Mouse (Mus musculus) liver, embryonic 12.5 days (tissue): Measurements from ENCODE around the gene Rab3a. TPM values are rescaled to one million over a fixed set of nuclear protein-coding genes. Genes with fewer than 3 reads are reported as not detected.

ENCODE experiments used
- ATAC-seq: fragments of 200-750 bp; cut with Nextera tagmentation; 2 replicates; pipeline ENCODE4 v1.8.0; 2017; ENCODE audit warnings: moderate number of reproducible peaks, mild to moderate bottlenecking, moderate library complexity
- H3K27ac ChIP-seq: fragments of 300-500 bp; sonication (generic); 2 replicates; pipeline ENCODE4 v1.5.1; 2016; ENCODE audit warnings: mild to moderate bottlenecking
- H3K27me3 ChIP-seq: fragments of 300-500 bp; sonication (generic); replicated peaks from 2 replicates; pipeline ENCODE4 v1.6.1; 2016; ENCODE audit warnings: mild to moderate bottlenecking, moderate library complexity
- H3K36me3 ChIP-seq: fragments of 300-500 bp; sonication (generic); 2 replicates; pipeline ENCODE4 v1.6.1; 2016; ENCODE audit warnings: mild to moderate bottlenecking, moderate library complexity
- H3K4me1 ChIP-seq: fragments of 300-500 bp; sonication (generic); 2 replicates; pipeline ENCODE4 v1.6.1; 2016
- H3K4me2 ChIP-seq: fragments of 300-500 bp; sonication (generic); 2 replicates; pipeline ENCODE4 v1.6.1; 2016; ENCODE audit warnings: mild to moderate bottlenecking, moderate library complexity
- H3K4me3 ChIP-seq: fragments of 300-500 bp; sonication (generic); 2 replicates; pipeline ENCODE4 v1.5.1; 2016; ENCODE audit warnings: mild to moderate bottlenecking, moderate library complexity
- H3K9ac ChIP-seq: fragments of 300-500 bp; sonication (generic); 2 replicates; pipeline ENCODE4 v1.6.1; 2016; ENCODE audit warnings: mild to moderate bottlenecking, moderate library complexity
- H3K9me3 ChIP-seq: fragments of 300-500 bp; sonication (generic); replicated peaks from 2 replicates; pipeline ENCODE4 v1.6.1; 2016; ENCODE audit warnings: mild to moderate bottlenecking, moderate library complexity
- WGBS: fragments of 180-500 bp; shearing (Covaris S2); methylation state at CpG from one replicate; pipeline ENCODE4 v1.1.7; 2016; ENCODE audit not compliant: insufficient replicate concordance; 5-methylcytosine and 5-hydroxymethylcytosine counted together
- polyA plus RNA-seq: library from polyadenylated mRNA; unstranded; fragments of >200 nt; fragmentation: Nextera tagmentation; extraction: Ambion mirVana; gene quantifications from 2 replicates; pipeline ENCODE4 v1.2.1, GENCODE M21; 2016

Rab3a gene
- polyA plus RNA-seq, 1 experiment from 2014 or later: 3.9 TPM

DNA sequence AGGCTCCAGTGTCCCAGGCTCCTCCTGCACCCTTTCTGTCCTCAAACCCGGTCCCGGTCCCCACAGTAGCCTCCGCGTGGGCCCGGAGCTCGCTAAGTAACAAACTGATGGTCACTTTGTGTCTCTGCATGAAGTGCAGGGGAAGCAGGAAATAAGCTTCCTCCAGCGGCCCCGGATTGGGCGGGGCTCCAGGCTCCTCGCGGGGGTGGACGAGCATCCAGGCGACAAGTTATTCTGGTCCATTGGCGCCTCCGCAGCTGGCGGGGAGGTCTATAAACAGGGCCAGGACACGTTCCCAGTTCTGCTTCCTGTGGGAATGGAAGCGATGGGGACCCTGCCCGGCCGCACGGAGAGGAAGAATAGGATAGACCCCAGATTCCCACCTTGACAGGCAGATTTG is 1.3 kb upstream of the Rab3a start:
- Histone ChIP-seq H3K4me3 (peak overlapping the region; percentile 35), H3K9ac (peak overlapping the region; percentile 47; the same call in 1 of the 2 replicates), H3K27ac (peak overlapping the region; percentile 79), H3K4me1 (peaks cover 46% of the 10 kb centered on the region), H3K4me2 (peak overlapping the region; percentile 97), H3K36me3 (peaks cover 20% of the 10 kb centered on the region), H3K27me3 (peaks cover 25% of the 10 kb centered on the region), H3K9me3 (no peaks in the 10 kb centered on the region)
- no peak for ATAC-seq
- 12% methylated on average over 21 of the region's 21 CpGs for WGBS

GRCm38 (mm10) chr8:70754871-70755660 is 587 bp downstream of the Rab3a start:
- Histone ChIP-seq H3K36me3 (peaks cover 29% of the 10 kb centered on the region), H3K27ac (peak overlapping the region; percentile 61), H3K27me3 (peaks cover 5% of the 10 kb centered on the region), H3K4me1 (peaks cover 65% of the 10 kb centered on the region), H3K4me2 (peak overlapping the region; percentile 97), H3K4me3 (peak overlapping the region; percentile 73), H3K9ac (peak overlapping the region; percentile 78), H3K9me3 (no peaks in the 10 kb centered on the region)
- 19% methylated on average over 50 of the region's 50 CpGs for WGBS
- peak; percentile 11; the same call in 1 of the 2 replicates for ATAC-seq

- Histone ChIP-seq H3K4me1 (peaks cover 70% of the 10 kb centered on the region), H3K36me3 (peaks cover 29% of the 10 kb centered on the region), H3K9me3 (no peaks in the 10 kb centered on the region), H3K9ac (peak overlapping the region; percentile 78; the same call in 1 of the 2 replicates), H3K27me3 (no peaks in the 10 kb centered on the region), H3K27ac (no peak overlapping the region), H3K4me3 (peak overlapping the region; percentile 73; the same call in 1 of the 2 replicates), H3K4me2 (peak overlapping the region; percentile 97)
- WGBS: 77% methylated on average over 24 of the region's 24 CpGs
- ATAC-seq: no peak
Measured at GRCm38 (mm10) chr8:70755661-70756475, 1.4 kb downstream of the Rab3a start.

DNA sequence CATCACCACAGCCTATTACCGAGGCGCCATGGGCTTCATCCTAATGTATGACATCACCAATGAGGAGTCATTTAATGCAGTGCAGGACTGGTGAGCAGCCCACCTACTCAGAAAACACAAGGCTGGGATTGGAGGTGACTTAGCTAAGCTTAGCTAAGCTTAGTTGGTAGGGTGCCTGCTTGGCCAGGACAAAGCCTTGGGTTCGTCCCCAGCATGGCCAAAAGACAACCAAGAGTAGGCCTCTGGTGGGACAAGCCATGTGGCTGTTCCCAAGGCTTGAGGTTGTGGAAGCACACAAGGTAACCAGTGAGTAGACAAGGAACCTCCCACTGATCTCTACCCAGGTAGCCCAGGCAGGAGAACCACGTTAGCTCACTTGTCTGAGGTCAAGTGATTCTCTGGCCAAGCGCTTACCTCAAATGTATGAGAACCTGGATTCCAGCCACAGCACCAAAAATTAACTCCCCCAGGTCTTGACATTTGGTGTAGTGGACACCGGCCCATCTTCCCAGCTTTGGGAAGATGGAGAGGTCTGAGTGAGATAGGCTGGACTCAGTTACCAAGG is 2.1 kb downstream of the Rab3a start:
- peaks cover 29% of the 10 kb centered on the region for H3K36me3 ChIP-seq
- peak overlapping the region; percentile 26; the same call in 1 of the 2 replicates for H3K27ac ChIP-seq
- H3K9ac ChIP-seq: no peak overlapping the region
- H3K4me1 ChIP-seq: peaks cover 76% of the 10 kb centered on the region
- H3K27me3 ChIP-seq: no peaks in the 10 kb centered on the region
- 85% methylated on average over 6 of the region's 6 CpGs for WGBS
- ATAC-seq: no peak
- no peak overlapping the region for H3K4me3 ChIP-seq
- H3K9me3 ChIP-seq: no peaks in the 10 kb centered on the region
- no peak overlapping the region for H3K4me2 ChIP-seq

DNA sequence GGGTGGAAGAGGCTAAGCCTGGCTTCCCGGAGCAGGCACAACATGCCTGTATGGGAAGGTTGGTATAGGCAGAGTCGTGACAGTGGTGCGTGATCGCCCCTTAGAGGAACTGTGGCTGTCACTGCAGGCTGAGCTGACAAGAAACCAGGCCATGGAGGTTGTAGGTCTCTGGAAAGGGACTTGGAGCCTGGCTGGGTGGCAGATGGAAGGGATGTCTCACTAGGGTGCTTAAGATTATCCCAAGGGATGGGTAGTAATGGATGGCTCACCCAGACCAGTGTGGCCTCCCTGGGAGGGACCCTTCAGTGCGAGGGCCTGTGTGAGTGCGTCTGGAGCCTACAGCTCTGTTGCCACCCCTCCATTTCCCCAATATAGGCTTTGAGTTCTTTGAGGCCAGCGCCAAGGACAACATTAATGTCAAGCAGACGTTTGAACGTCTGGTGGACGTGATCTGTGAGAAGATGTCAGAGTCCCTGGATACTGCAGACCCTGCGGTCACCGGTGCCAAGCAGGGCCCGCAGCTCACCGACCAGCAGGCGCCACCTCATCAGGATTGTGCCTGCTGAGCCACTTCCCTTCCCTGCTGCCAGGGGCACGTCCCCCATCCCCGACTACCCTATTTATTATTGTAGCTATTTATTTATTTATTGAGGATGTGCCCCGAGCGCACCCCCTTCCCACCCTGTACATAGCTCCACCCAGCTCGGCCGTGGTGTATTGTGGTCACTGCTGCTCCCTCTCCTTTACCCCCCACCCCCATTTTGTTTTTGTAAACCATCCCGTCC is 3.2 kb downstream of the Rab3a start:
- 72% methylated on average over 22 of the region's 22 CpGs for WGBS
- peaks cover 31% of the 10 kb centered on the region for H3K36me3 ChIP-seq
- H3K27me3 ChIP-seq: no peaks in the 10 kb centered on the region
- no peak overlapping the region for H3K27ac ChIP-seq
- H3K9me3 ChIP-seq: no peaks in the 10 kb centered on the region
- ATAC-seq: no peak
- H3K9ac ChIP-seq: no peak overlapping the region
- H3K4me1 ChIP-seq: peaks cover 80% of the 10 kb centered on the region
- no peak overlapping the region; the same call in 1 of the 2 replicates for H3K4me2 ChIP-seq
- H3K4me3 ChIP-seq: no peak overlapping the region

DNA sequence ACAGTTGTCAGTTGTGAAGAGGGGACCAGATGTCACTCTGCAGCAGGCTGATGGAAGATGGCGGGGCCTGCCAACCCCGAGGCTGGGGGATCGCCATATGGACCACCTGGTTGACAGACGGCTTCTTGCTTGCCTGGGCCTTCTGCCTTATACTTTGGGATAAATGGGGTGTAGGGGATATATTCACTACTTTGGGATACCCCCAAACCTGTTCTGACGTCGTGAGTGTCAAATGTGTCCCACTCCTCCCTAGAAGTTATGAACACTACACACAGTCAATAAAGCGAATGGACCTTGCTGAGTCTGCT is 3.8 kb downstream of the Rab3a start:
- Histone ChIP-seq H3K36me3 (peaks cover 34% of the 10 kb centered on the region), H3K4me1 (peaks cover 80% of the 10 kb centered on the region), H3K27ac (no peak overlapping the region), H3K9ac (no peak overlapping the region), H3K4me2 (peak overlapping the region; percentile 99; the same call in 1 of the 2 replicates), H3K27me3 (no peaks in the 10 kb centered on the region), H3K9me3 (no peaks in the 10 kb centered on the region), H3K4me3 (no peak overlapping the region)
- 86% methylated on average over 7 of the region's 7 CpGs for WGBS
- ATAC-seq: no peak

GRCm38 (mm10) chr8:70758616-70759561 is 4.4 kb downstream of the Rab3a start:
- no peak for ATAC-seq
- Histone ChIP-seq H3K27ac (peak overlapping the region; percentile 93), H3K27me3 (no peaks in the 10 kb centered on the region), H3K9me3 (no peaks in the 10 kb centered on the region), H3K36me3 (peaks cover 34% of the 10 kb centered on the region), H3K9ac (peak overlapping the region; percentile 37; the same call in 1 of the 2 replicates), H3K4me1 (peaks cover 80% of the 10 kb centered on the region), H3K4me2 (peak overlapping the region; percentile 99), H3K4me3 (peak overlapping the region; percentile 76; the same call in 1 of the 2 replicates)
- WGBS: 70% methylated on average over 19 of the region's 19 CpGs

- Histone ChIP-seq H3K27ac (peak overlapping the region; percentile 93), H3K27me3 (no peaks in the 10 kb centered on the region), H3K4me1 (peaks cover 82% of the 10 kb centered on the region), H3K36me3 (peaks cover 34% of the 10 kb centered on the region), H3K9me3 (no peaks in the 10 kb centered on the region), H3K4me3 (peak overlapping the region; percentile 76), H3K4me2 (peak overlapping the region; percentile 99), H3K9ac (peak overlapping the region; percentile 91)
- ATAC-seq: peak; percentile 0; the same call in 1 of the 2 replicates
- under 1% methylated on average over 22 of the region's 22 CpGs for WGBS
Measured at GRCm38 (mm10) chr8:70760350-70760749, 5.9 kb downstream of the Rab3a start.

- Histone ChIP-seq H3K4me3 (peak within 1 kb of the TSS; percentile 76), H3K27ac (peak within 1 kb of the TSS; percentile 93), H3K27me3 (no peaks in the 10 kb centered on the region), H3K9ac (peak within 1 kb of the TSS; percentile 91), H3K9me3 (no peaks in the 10 kb centered on the region), H3K36me3 (peaks cover 34% of the 10 kb centered on the region), H3K4me1 (peaks cover 82% of the 10 kb centered on the region), H3K4me2 (peak within 1 kb of the TSS; percentile 99)
- ATAC-seq: peak; percentile 90
- WGBS: under 1% methylated on average over 55 of the region's 55 CpGs
Measured at GRCm38 (mm10) chr8:70760775-70761406, 6.4 kb downstream of the Rab3a start, which contains the start of gene Mpv17l2. TSS of gene Mpv17l2 (minus strand) at chr8:70760946.

- Histone ChIP-seq H3K27ac (peak overlapping the region; percentile 91), H3K36me3 (peaks cover 22% of the 10 kb centered on the region), H3K4me2 (peak overlapping the region; percentile 99), H3K4me3 (no peak overlapping the region), H3K9ac (peak overlapping the region; percentile 53; the same call in 1 of the 2 replicates), H3K27me3 (no peaks in the 10 kb centered on the region), H3K9me3 (no peaks in the 10 kb centered on the region), H3K4me1 (peaks cover 90% of the 10 kb centered on the region)
- 29% methylated on average over 1 of the region's 1 CpGs for WGBS
- no peak; the same call in 1 of the 2 replicates for ATAC-seq
Measured at GRCm38 (mm10) chr8:70762118-70762517, 7.6 kb downstream of the Rab3a start.
